Mouse (Mus musculus) liver, adult 2 months (tissue): ENCODE results near the gene Tox2.

ENCODE experiments used
- CTCF ChIP-seq: fragments of 200-500 bp; IDR thresholded peaks from 2 replicates; pipeline ENCODE4 v1.5.1; 2011; ENCODE audit warnings: low read depth, low read length, control low read depth
- POLR2A ChIP-seq: fragments of 200-500 bp; IDR thresholded peaks from 2 replicates; pipeline ENCODE4 v1.6.1; 2011; ENCODE audit warnings: low read length, control low read depth; ENCODE audit not compliant: insufficient read depth; ENCODE audit errors: extremely low read depth

DNA sequence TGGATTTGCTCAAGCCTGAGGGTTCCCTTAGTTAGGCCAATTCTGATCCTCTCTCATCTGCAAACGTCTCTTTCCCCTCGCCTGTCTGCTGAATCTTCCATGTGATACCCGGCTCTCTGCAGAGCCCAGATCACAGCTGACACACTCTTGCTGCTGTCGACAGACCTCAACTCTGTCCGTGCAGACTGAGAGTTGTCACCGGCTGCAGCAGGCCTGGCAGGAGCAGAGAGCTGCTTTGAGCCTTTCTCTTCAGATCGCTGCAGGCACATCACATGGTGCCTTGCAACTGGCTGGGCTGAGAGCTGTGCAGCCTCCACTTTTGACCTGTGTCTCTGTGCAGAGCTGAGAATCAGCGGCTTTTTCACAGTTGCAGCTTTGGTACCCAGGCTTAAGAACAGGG is 37.0 kb downstream of the Tox2 start:
- TF ChIP-seq CTCF (no peak), POLR2A (no peak)
